Mouse (Mus musculus) heart, adult 2 months (tissue): ENCODE results near the gene Hist1h1a.

Experiments used
- CTCF ChIP-seq: fragments of 200-600 bp; IDR thresholded peaks from 2 replicates; pipeline ENCODE4 v1.8.1; 2022; ENCODE audit warnings: antibody characterized with exemption, mild to moderate bottlenecking, moderate library complexity
- EP300 ChIP-seq: fragments of 200-500 bp; IDR thresholded peaks from 2 replicates; pipeline ENCODE4 v1.6.1; 2011; ENCODE audit warnings: low read depth, low read length, control low read depth; ENCODE audit not compliant: insufficient read depth
- POLR2A ChIP-seq: fragments of 200-500 bp; IDR thresholded peaks from 2 replicates; pipeline ENCODE4 v1.6.1; 2011; ENCODE audit warnings: mild to moderate bottlenecking, low read depth, low read length, control low read depth; ENCODE audit not compliant: insufficient read depth

GRCm38 (mm10) chr13:23779025-23779424 is 15.6 kb downstream of the Hist1h1a start:
- TF ChIP-seq CTCF (no peak), POLR2A (no peak), EP300 (no peak)
